Mouse (Mus musculus) gastrocnemius, postnatal 14 days (tissue): ENCODE data around the gene Olfr748. TPM values are rescaled to one million over a fixed set of nuclear protein-coding genes. Genes with fewer than 3 reads are reported as not detected.
"Not testable (repeated sequence)": the region's sequence is repeated elsewhere in the genome, so short reads cannot be mapped to it uniquely, and the experiment has no call there.

Experiments
- DNase-seq: peaks from one replicate; pipeline ENCODE4 v3.0.0; 2021; ENCODE audit warnings: mixed read lengths
- intact Hi-C: fragments of 180-260 bp; cut with DNase I; formaldehyde crosslinking; loops from one replicate; pipeline ENCODE4 v1.15.1; 2025; ENCODE audit warnings: low total_unique reads
- long read RNA-seq, 2 experiments: library from polyadenylated mRNA; stranded (forward); transcript quantifications; one replicate each; pipeline ENCODE4 v2.0.0; 2021
- total RNA-seq, 2 experiments: library from RNA; stranded (reverse); gene quantifications; 2 replicates each; pipeline ENCODE4 v1.2.3; 2021

The Olfr748 gene
- total RNA-seq: not detected
- long read RNA-seq, experiment 1: 0 reads
- long read RNA-seq, experiment 2: 0 reads

DNA sequence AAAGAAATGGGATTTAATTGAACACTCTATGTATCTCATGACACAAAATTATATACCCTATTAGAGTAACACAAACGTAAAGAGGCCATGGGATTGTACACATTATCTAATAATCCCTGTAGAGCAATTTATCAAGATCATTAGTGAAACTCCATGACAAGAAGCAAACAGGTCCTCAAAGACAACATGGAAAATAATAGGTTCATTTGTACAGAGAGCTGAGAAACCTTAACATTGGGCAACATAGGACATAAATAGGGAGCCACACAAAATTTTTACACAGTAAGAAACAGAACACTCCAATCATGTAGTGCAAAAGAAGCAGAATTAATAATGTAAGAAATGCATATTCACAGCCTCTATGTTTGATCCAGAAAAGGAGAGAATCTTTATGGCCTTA, at the start of gene Olfr748:
Olfr748 (plus strand) TSS at position 301 of the 400 bp plus-strand sequence.
- intact Hi-C loops: no loop called here
- DNase-seq: no peak

DNA sequence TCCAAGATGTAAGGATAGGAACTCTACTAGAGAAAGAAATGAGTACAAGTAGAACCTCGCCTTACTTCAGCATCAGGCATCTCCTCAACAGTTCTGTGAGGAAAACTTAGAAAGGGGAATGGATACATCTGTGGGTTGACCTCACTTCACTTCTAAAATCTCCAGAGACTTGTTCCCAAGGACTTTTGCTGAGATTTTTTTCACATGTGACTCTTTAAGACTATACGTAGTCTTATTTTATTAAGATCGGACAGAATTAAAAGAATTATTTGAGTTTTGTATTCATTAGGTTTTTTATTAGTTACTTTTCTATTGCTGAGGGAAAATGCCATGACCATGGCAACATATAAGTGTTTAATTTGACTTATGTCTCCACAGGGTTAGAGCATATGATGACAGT, 14.1 kb upstream of the Olfr748 start, which contains the start of gene Olfr747:
Olfr747 (minus strand) TSS at position 101 of the 400 bp plus-strand sequence.
- intact Hi-C loops: no loop called here

DNA sequence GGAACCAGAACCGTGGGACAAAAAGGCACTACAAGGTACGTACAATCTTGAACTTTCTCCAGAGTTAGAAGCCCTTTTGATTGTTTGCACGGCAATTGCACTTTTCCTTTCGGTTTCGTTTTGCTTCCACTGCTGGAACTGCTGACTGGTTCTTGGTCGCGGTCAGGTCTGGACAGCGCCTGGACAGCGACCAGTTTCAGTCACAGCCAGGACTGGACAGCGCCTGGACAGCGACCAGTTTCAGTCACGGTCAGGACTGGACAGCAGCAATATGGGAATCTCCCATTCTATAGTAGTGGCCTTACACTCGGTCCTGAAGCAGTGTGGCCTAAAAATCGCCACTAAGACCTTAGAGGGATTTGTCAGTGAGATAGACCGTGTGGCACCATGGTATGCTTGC, 12.7 kb downstream of the Olfr748 start:
- DNase-seq, intact Hi-C loops: not testable (repeated sequence)

More for the DNA sequence above, 14.1 kb upstream of the Olfr748 start, which contains the start of gene Olfr747:
- DNase-seq: no peak

DNA sequence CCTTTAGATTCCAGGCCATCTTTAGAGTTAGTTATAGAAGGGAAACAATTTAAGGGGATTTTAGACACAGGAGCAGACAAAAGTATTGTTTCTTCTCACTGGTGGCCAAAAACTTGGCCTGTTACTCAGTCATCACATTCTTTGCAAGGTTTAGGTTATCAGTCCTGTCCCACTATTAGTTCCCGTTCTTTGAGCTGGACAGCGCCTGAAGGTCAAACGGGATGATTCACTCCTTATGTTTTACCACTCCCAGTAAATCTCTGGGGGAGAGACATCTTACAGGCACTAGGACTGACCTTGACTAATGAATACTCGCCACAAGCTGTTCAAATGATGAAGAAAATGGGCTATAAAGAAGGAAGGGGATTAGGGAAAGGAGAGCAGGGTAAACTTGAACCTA, 15.2 kb downstream of the Olfr748 start:
- DNase-seq, intact Hi-C loops: not testable (repeated sequence)

DNA sequence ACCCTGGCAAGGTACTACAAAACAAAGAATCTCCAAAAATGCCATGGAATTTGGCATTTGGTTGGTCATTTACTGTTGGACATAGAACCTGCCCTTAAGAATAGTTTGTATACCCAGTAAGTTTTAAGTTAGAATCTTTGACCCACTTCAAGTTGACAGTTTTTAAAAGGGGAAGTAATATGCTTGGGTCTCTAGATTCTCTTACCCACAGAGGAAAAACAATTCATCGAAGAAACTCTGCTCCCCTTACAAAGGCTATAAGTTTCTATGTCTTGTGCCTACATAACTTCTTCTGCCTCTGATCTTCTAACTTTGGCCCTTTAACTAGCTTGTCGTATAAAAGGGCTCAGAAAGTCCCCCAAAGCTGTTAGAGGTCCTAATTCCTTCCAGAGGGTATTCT, 33.2 kb downstream of the Olfr748 start:
- no peak for DNase-seq
- intact Hi-C loops: no loop called here

DNA sequence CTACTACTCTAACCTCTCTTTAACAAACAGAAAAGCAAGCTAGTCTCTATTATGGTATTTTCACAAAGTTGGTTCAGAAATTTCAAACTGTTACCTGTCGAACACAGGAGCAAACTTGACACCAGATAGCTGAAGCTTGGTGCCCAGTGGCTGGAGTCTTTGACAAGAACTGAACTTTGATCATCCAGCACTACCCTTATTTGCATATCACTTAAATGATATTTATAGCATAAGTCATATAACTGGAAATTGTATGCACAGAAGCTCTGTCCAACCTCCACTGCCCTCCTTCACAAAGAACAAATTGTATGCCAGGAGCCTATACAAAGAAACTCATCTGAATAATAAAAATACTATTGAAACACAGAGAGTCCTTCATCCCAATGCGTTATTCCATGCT, 34.4 kb downstream of the Olfr748 start:
- no peak for DNase-seq
- intact Hi-C loops: no loop called here

DNA sequence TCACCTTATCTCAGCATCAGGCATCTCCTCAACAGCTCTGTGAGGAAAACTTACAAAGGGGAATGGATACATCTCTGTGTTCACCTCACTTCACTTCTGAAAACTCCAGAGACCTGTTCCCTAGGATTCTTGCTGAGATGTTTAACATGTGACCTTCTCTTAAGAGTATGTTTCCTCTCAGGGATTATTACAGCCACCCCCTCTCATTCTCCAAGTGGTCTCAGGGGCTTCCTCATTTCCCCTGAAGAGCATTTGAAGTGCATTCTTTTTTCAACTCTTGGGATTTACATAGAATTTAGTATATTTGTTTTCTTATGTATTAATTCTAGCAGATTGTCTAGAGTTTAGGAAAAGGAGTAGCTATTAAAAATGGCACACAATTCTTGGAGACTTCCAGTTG, 37.8 kb downstream of the Olfr748 start, which contains the start of gene Olfr749:
Olfr749 (minus strand) TSS at position 101 of the 400 bp plus-strand sequence.
- intact Hi-C loops: no loop called here
- no peak for DNase-seq

DNA sequence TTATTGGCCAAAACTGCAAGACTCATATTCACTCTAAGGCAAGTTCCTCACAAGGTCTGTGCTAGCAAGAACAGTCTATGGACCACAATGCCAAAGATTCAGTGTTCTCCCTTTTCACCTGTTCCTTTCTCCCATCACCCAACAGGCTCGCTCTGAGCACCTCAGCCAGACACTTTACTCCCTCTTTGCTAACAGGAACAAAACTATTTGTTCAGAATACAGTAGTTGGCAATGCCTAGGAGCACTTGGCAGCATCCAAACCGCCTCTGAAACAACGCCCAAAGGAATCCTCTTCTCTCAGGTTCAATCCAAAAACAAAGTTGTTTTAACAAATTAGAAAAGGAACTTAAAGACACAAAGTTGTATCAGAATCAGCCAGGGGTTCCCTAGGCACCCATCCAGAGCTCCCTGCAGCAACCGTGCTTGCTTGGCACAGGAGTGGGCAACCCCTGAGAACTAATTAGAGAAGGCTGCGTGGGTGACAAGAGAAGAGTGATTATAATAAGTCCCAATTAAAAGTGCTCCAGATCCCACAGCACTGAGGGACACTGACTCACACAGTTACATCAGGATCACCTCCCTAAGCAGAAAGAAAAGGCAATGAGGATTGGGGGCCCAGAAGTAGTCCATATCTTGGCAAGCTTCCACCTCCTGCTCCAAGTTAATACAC, 51.4 kb downstream of the Olfr748 start:
- no peak for DNase-seq

More for the DNA sequence above, 51.4 kb downstream of the Olfr748 start:
- intact Hi-C loops: no loop called here

Other genes starting within 250 kb of the Olfr748 start
- not detected for gene Olfr741, start 234.6 kb upstream of the Olfr748 start, total RNA-seq
- gene Olfr742, start 203.8 kb upstream of the Olfr748 start, total RNA-seq: not detected
- gene Olfr743, start 185.5 kb upstream of the Olfr748 start, total RNA-seq: not detected
- not detected for gene Olfr744, start 92.5 kb upstream of the Olfr748 start, total RNA-seq
- not detected for gene Olfr745, start 68.0 kb upstream of the Olfr748 start, total RNA-seq
- not detected for gene Olfr746, start 60.3 kb upstream of the Olfr748 start, total RNA-seq
- gene Olfr747, start 14.2 kb upstream of the Olfr748 start, total RNA-seq: not detected
- gene Olfr749, start 37.7 kb downstream of the Olfr748 start, total RNA-seq: not detected
- 10 to 100 TPM; 12.0 to 12.3 TPM for gene Ttc5, start 78.1 kb downstream of the Olfr748 start, total RNA-seq
- gene Ccnb1ip1, start 100.4 kb downstream of the Olfr748 start, total RNA-seq: under 1 TPM in 1 of 2 experiments, not detected in 1; 0.72 TPM
- gene Parp2, start 100.5 kb downstream of the Olfr748 start, total RNA-seq: 1 to 10 TPM; 9.3 to 10.0 TPM
- gene Tep1, start 163.2 kb downstream of the Olfr748 start, total RNA-seq: 10 to 100 TPM in 1 of 2 experiments, 1 to 10 TPM in 1; 9.4 to 10.3 TPM
- gene Klhl33, start 190.1 kb downstream of the Olfr748 start, total RNA-seq: 100 to 1,000 TPM; 101 to 192 TPM
- gene Osgep, start 217.5 kb downstream of the Olfr748 start, total RNA-seq: 10 to 100 TPM; 40.0 to 42.1 TPM
- 10 to 100 TPM; 32.7 to 33.4 TPM for gene Apex1, start 217.6 kb downstream of the Olfr748 start, total RNA-seq
- gene Pip4p1, start 223.5 kb downstream of the Olfr748 start, total RNA-seq: 10 to 100 TPM; 12.6 to 16.4 TPM
- gene Pnp, start 223.7 kb downstream of the Olfr748 start, total RNA-seq: 1 to 10 TPM; 4.6 to 6.8 TPM
- gene Gm49342, start 237.1 kb downstream of the Olfr748 start, total RNA-seq: 1 to 10 TPM; 4.6 to 6.6 TPM
- under 1 TPM; 0.29 to 0.49 TPM for gene Pnp2, start 248.6 kb downstream of the Olfr748 start, total RNA-seq